ENCODE assay signal across 10 mouse cellular contexts in the genomic region with DNA sequence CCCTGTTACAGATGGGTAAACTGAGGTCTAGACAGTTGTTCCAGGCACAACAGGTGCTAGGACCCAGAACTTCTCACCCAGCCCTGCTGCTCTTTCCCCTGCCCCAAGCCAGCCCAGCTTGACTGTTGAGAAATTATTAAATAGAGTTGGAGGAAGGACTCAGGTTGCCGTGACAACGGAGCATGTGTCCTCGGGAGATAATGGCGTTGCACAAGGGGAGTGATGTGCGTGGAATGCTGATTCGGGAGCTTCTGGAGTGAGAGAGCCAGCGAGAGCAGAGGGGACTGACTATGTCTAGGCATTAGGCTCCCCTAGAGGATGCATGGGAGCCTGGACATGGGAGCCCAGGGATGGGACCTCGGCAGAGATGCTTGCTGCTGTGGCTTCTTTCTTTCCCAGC. TPM values are rescaled to one million over a fixed set of nuclear protein-coding genes. Genes with fewer than 3 reads are reported as not detected.
A peak's percentile ranks its signal among the peaks of the same experiment; 100 is the strongest.
DNase-seq lines count a peak whose midpoint lies in the region; ATAC-seq and TF ChIP-seq lines count a peak whose summit lies in the region.
"Had no signal": no experiment of that assay in that cellular context is flagged by ENCODE, and none has a peak within 500 bp of the region (broad histone marks: within the 10 kb centered on the region; RNA-seq: fewer than 3 reads in every experiment).

No protein-coding gene starts in this region.

- no peak for TF ChIP-seq POLR2A in kidney, adult 2 months (IDR thresholded peaks at IDR 0.05; ENCODE audit: low read depth, low read length)

- no peak for TF ChIP-seq CTCF in kidney, adult 2 months (conservative IDR thresholded peaks at IDR 0.05; ENCODE audit: insufficient read depth, insufficient read length, low read depth, low read length)

- DNase-seq in R1 (ENCODE audit: low read depth, low spot score) = peak; percentile 34
- peak; percentile 53 for DNase-seq in forebrain, embryonic 10.5 days (ENCODE audit: extremely low spot score, low spot score)
- peak; percentile 74 to 88 for DNase-seq in layer of hippocampus, adult 18-20 months (ENCODE audit: low spot score in 2 of 2)
- no peak for DNase-seq in adipocyte (ENCODE audit: low spot score)
- DNase-seq in kidney, adult 2 months = no peak
- DNase-seq in adrenal gland, adult 18-20 months (ENCODE audit: low spot score in 2 of 2) = no peak
- DNase-seq: lung, embryonic 14.5 days had no signal

- H3K9ac ChIP-seq in midbrain, embryonic 15.5 days = peak overlapping the region; percentile 23; the same call in 1 of the 2 replicates
- no peak overlapping the region for H3K9ac ChIP-seq in kidney, embryonic 16.5 days (replicated peaks; ENCODE audit: low read length)
- H3K9ac ChIP-seq: heart, embryonic 15.5 days; lung, embryonic 14.5 days had no signal

- H3K4me2 ChIP-seq in midbrain, embryonic 15.5 days = peak overlapping the region; percentile 40
- H3K4me2 ChIP-seq in kidney, embryonic 16.5 days (replicated peaks; ENCODE audit: low read depth, low read length) = no peak overlapping the region
- H3K4me2 ChIP-seq: heart, embryonic 15.5 days; lung, embryonic 14.5 days had no signal

- peak overlapping the region; percentile 72 for H3K27ac ChIP-seq in forebrain, embryonic 10.5 days
- H3K27ac ChIP-seq in midbrain, embryonic 15.5 days = peak overlapping the region; percentile 89
- no peak overlapping the region for H3K27ac ChIP-seq in kidney, adult 2 months (ENCODE audit: insufficient read depth, low read depth, low read length)
- no peak overlapping the region for H3K27ac ChIP-seq in kidney, embryonic 16.5 days (ENCODE audit: low read length)
- H3K27ac ChIP-seq: heart, embryonic 15.5 days had no signal

- peak; percentile 88 for ATAC-seq in midbrain, embryonic 15.5 days (replicated peaks)
- no peak for ATAC-seq in kidney, embryonic 16.5 days (ENCODE audit: low FRiP score, low TSS enrichment)

- H3K27me3 ChIP-seq in forebrain, embryonic 10.5 days (ENCODE audit: poor library complexity, severe bottlenecking) = peaks cover 43% of the 10 kb centered on the region
- H3K27me3 ChIP-seq in midbrain, embryonic 15.5 days (replicated peaks) = no peaks in the 10 kb centered on the region
- no peaks in the 10 kb centered on the region for H3K27me3 ChIP-seq in kidney, adult 2 months (replicated peaks; ENCODE audit: control insufficient read depth, insufficient read depth, low read length)
- peaks cover 29% of the 10 kb centered on the region for H3K27me3 ChIP-seq in kidney, embryonic 16.5 days (ENCODE audit: insufficient read depth, low read length)

- WGBS in forebrain, embryonic 10.5 days = 52% methylated on average over 8 of the region's 8 CpGs
- WGBS in midbrain, embryonic 15.5 days = 9% methylated on average over 8 of the region's 8 CpGs
- 57% methylated on average over 8 of the region's 8 CpGs for WGBS in kidney, adult 2 months
- 58% methylated on average over 8 of the region's 8 CpGs for WGBS in kidney, embryonic 16.5 days

- peaks cover 50% of the 10 kb centered on the region for H3K4me1 ChIP-seq in forebrain, embryonic 10.5 days
- peaks cover 94% of the 10 kb centered on the region for H3K4me1 ChIP-seq in midbrain, embryonic 15.5 days
- H3K4me1 ChIP-seq in kidney, adult 2 months (ENCODE audit: control insufficient read depth, insufficient read depth, low read length) = no peaks in the 10 kb centered on the region
- H3K4me1 ChIP-seq in kidney, embryonic 16.5 days (ENCODE audit: insufficient read depth, low read length) = no peaks in the 10 kb centered on the region
- H3K4me1 ChIP-seq: heart, embryonic 15.5 days had no signal

- no peak overlapping the region for H3K4me3 ChIP-seq in forebrain, embryonic 10.5 days
- H3K4me3 ChIP-seq in midbrain, embryonic 15.5 days = no peak overlapping the region
- H3K4me3 ChIP-seq in kidney, adult 2 months (ENCODE audit: insufficient read depth, low read depth, low read length) = no peak overlapping the region
- no peak overlapping the region for H3K4me3 ChIP-seq in kidney, embryonic 16.5 days (ENCODE audit: low read length)
- H3K4me3 ChIP-seq: heart, embryonic 15.5 days had no signal

- no peaks in the 10 kb centered on the region for H3K36me3 ChIP-seq in forebrain, embryonic 10.5 days (replicated peaks)
- no peaks in the 10 kb centered on the region for H3K36me3 ChIP-seq in midbrain, embryonic 15.5 days (replicated peaks)
- H3K36me3 ChIP-seq in kidney, adult 2 months (ENCODE audit: control insufficient read depth, insufficient read depth, low read length) = no peaks in the 10 kb centered on the region
- H3K36me3 ChIP-seq in kidney, embryonic 16.5 days (ENCODE audit: insufficient read depth, low read length) = no peaks in the 10 kb centered on the region
- H3K36me3 ChIP-seq: heart, embryonic 15.5 days had no signal

- no peaks in the 10 kb centered on the region for H3K9me3 ChIP-seq in forebrain, embryonic 10.5 days
- no peaks in the 10 kb centered on the region for H3K9me3 ChIP-seq in midbrain, embryonic 15.5 days
- H3K9me3 ChIP-seq in kidney, embryonic 16.5 days (ENCODE audit: low read length) = no peaks in the 10 kb centered on the region
- H3K9me3 ChIP-seq: heart, embryonic 15.5 days had no signal

RNA-seq across cellular contexts. Expression of a gene that starts 7.7 kb away (rescaled TPM):
- 3.2 and 5.1 TPM in 2 replicates for polyA plus RNA-seq in forebrain, embryonic 10.5 days (2016; fragmentation: Nextera tagmentation; extraction: Ambion mirVana)
- total RNA-seq in layer of hippocampus, adult 18-20 months (2021) = 100 to 1,000 TPM; 282 to 291 TPM
- 145 and 155 TPM in 2 replicates for polyA plus RNA-seq in midbrain, embryonic 15.5 days (2015; fragmentation: Nextera tagmentation; extraction: Ambion mirVana)
- polyA plus RNA-seq in kidney, adult 2 months (2012; rRNA removed) = 0.03 and 0.19 TPM in 2 replicates
- not detected for total RNA-seq in adrenal gland, adult 18-20 months (2021)
- 0.16 and 0.17 TPM in 2 replicates for polyA plus RNA-seq in kidney, embryonic 16.5 days (2015; fragmentation: Nextera tagmentation; extraction: Ambion mirVana)
- polyA plus RNA-seq: lung, embryonic 14.5 days had no signal

Comparison
In these comparisons a context has a peak if more than half of its experiments do, and no peak if none do; other contexts are left out.
1. DNase-seq: peak in R1 (single experiment), forebrain, embryonic 10.5 days (single experiment) and layer of hippocampus, adult 18-20 months (2 of 2); none in adipocyte (single experiment), kidney, adult 2 months (single experiment) and adrenal gland, adult 18-20 months (0 of 2).
2. H3K27ac ChIP-seq: peak in forebrain, embryonic 10.5 days (single experiment) and midbrain, embryonic 15.5 days (single experiment); none in kidney, adult 2 months (single experiment) and kidney, embryonic 16.5 days (single experiment).
3. RNA of a gene that starts 7.7 kb away (polyA plus RNA-seq): 145 to 155 TPM in midbrain, embryonic 15.5 days; 3.2 to 5.1 TPM in forebrain, embryonic 10.5 days, 0.03 to 0.19 TPM in kidney, adult 2 months and 0.16 to 0.17 TPM in kidney, embryonic 16.5 days; every median in the first group is over 10 times any median in the second.